In genomic region chr4:97282643-97283042, GRCm38 (mm10) we compare ENCODE assay signal across 16 mouse cellular contexts.
DNase-seq lines count a peak whose midpoint lies in the region; ATAC-seq and TF ChIP-seq lines count a peak whose summit lies in the region.
"Had no signal": no experiment of that assay in that cellular context is flagged by ENCODE, and none has a peak within 500 bp of the region (broad histone marks: within the 10 kb centered on the region; RNA-seq: fewer than 3 reads in every experiment).

No protein-coding gene starts in this region.

- H3K9me3 ChIP-seq in forebrain, embryonic 14.5 days (replicated peaks; ENCODE audit: control insufficient read depth, low read length), result no peaks in the 10 kb centered on the region
- no peaks in the 10 kb centered on the region for H3K9me3 ChIP-seq in forebrain, embryonic 11.5 days (ENCODE audit: control insufficient read depth, low read length)
- H3K9me3 ChIP-seq in stomach, embryonic 16.5 days (replicated peaks; ENCODE audit: control insufficient read depth, low read length), result no peaks in the 10 kb centered on the region
- H3K9me3 ChIP-seq in stomach, postnatal 0 days (ENCODE audit: control insufficient read depth, low read length), result no peaks in the 10 kb centered on the region
- H3K9me3 ChIP-seq: embryonic facial prominence, embryonic 12.5 days; heart, embryonic 15.5 days had no signal

- peaks cover 25% of the 10 kb centered on the region for H3K4me1 ChIP-seq in forebrain, embryonic 14.5 days (ENCODE audit: control insufficient read depth, insufficient read depth, low read length)
- peaks cover 7% of the 10 kb centered on the region; the same call in 1 of the 2 replicates for H3K4me1 ChIP-seq in forebrain, embryonic 11.5 days (replicated peaks; ENCODE audit: control insufficient read depth, insufficient read depth, low read length)
- 0 out of 2 replicates have a peak, but pooled peaks cover 3% of the 10 kb centered on the region for H3K4me1 ChIP-seq in stomach, embryonic 16.5 days (ENCODE audit: control insufficient read depth, insufficient read depth, low read length)
- H3K4me1 ChIP-seq in stomach, postnatal 0 days (replicated peaks; ENCODE audit: control insufficient read depth, insufficient read depth), result no peaks in the 10 kb centered on the region
- H3K4me1 ChIP-seq: embryonic facial prominence, embryonic 12.5 days; heart, embryonic 15.5 days had no signal

- TF ChIP-seq CTCF in stomach, postnatal 0 days (IDR thresholded peaks at IDR 0.05; ENCODE audit: low read depth), result no peak

- no peaks in the 10 kb centered on the region for H3K36me3 ChIP-seq in forebrain, embryonic 14.5 days (ENCODE audit: control insufficient read depth, insufficient read depth, low read length)
- H3K36me3 ChIP-seq in forebrain, embryonic 11.5 days (ENCODE audit: control insufficient read depth, insufficient read depth, low read length), result no peaks in the 10 kb centered on the region
- H3K36me3 ChIP-seq in stomach, embryonic 16.5 days (ENCODE audit: control insufficient read depth, insufficient read depth, low read length), result no peaks in the 10 kb centered on the region
- H3K36me3 ChIP-seq in stomach, postnatal 0 days (ENCODE audit: control insufficient read depth, insufficient read depth, low read length), result no peaks in the 10 kb centered on the region
- H3K36me3 ChIP-seq: embryonic facial prominence, embryonic 12.5 days; heart, embryonic 15.5 days had no signal

- WGBS in forebrain, embryonic 14.5 days, result 15% methylated on average over 3 of the region's 3 CpGs
- 69% methylated on average over 3 of the region's 3 CpGs for WGBS in forebrain, embryonic 11.5 days
- 45% methylated on average over 3 of the region's 3 CpGs for WGBS in stomach, embryonic 16.5 days
- WGBS in stomach, postnatal 0 days, result 36% methylated on average over 3 of the region's 3 CpGs

- ATAC-seq in forebrain, embryonic 14.5 days, result peak; percentile 51; the same call in 1 of the 2 replicates
- no peak for ATAC-seq in forebrain, embryonic 11.5 days (replicated peaks; ENCODE audit: low FRiP score)
- peak; percentile 53; the same call in 1 of the 2 replicates for ATAC-seq in stomach, embryonic 16.5 days (ENCODE audit: insufficient read depth, low FRiP score)
- ATAC-seq in stomach, postnatal 0 days (ENCODE audit: low FRiP score, low TSS enrichment), result no peak

- H3K4me2 ChIP-seq in forebrain, embryonic 14.5 days (ENCODE audit: low read length), result no peak overlapping the region
- H3K4me2 ChIP-seq in forebrain, embryonic 11.5 days (ENCODE audit: low read depth, low read length, severe bottlenecking), result no peak overlapping the region
- no peak overlapping the region for H3K4me2 ChIP-seq in stomach, embryonic 16.5 days (ENCODE audit: low read depth, low read length)
- no peak overlapping the region for H3K4me2 ChIP-seq in stomach, postnatal 0 days (replicated peaks; ENCODE audit: low read depth)
- H3K4me2 ChIP-seq: embryonic facial prominence, embryonic 12.5 days; heart, embryonic 15.5 days had no signal

- H3K27me3 ChIP-seq in forebrain, embryonic 14.5 days (replicated peaks; ENCODE audit: control insufficient read depth, insufficient read depth, low read length), result no peaks in the 10 kb centered on the region
- H3K27me3 ChIP-seq in forebrain, embryonic 11.5 days (ENCODE audit: control insufficient read depth, insufficient read depth, low read length), result no peaks in the 10 kb centered on the region
- H3K27me3 ChIP-seq in stomach, embryonic 16.5 days (ENCODE audit: control insufficient read depth, insufficient read depth, low read length), result no peaks in the 10 kb centered on the region
- H3K27me3 ChIP-seq in stomach, postnatal 0 days (ENCODE audit: control insufficient read depth, insufficient read depth, low read length), result no peaks in the 10 kb centered on the region
- H3K27me3 ChIP-seq: embryonic facial prominence, embryonic 12.5 days; heart, embryonic 15.5 days had no signal

- no peak overlapping the region for H3K9ac ChIP-seq in forebrain, embryonic 14.5 days (ENCODE audit: low read length)
- H3K9ac ChIP-seq in forebrain, embryonic 11.5 days (ENCODE audit: low read length), result no peak overlapping the region
- no peak overlapping the region for H3K9ac ChIP-seq in stomach, embryonic 16.5 days (ENCODE audit: low read length)
- H3K9ac ChIP-seq in stomach, postnatal 0 days (ENCODE audit: low read length), result no peak overlapping the region
- H3K9ac ChIP-seq: embryonic facial prominence, embryonic 12.5 days; heart, embryonic 15.5 days; liver, embryonic 14.5 days had no signal

- DNase-seq in forebrain, embryonic 14.5 days (ENCODE audit: low spot score), result peak; percentile 84
- DNase-seq in forebrain, embryonic 11.5 days (ENCODE audit: low spot score), result no peak
- DNase-seq in layer of hippocampus, postnatal 10 days (ENCODE audit: low spot score in 2 of 2), result peak; percentile 5 to 19
- DNase-seq in layer of hippocampus, adult 9-11 months, result no peak
- DNase-seq in stomach, postnatal 0 days (ENCODE audit: low spot score), result no peak
- DNase-seq in kidney, adult 18-20 months, result no peak
- DNase-seq in spleen, adult 12 weeks (ENCODE audit: low spot score), result no peak
- DNase-seq: adrenal gland, adult 2 months; cerebellum, postnatal 25 days; kidney, adult 9 months; right cerebral cortex, adult 18-20 months; thymus, adult 18-20 months had no signal

- no peak overlapping the region for H3K4me3 ChIP-seq in forebrain, embryonic 14.5 days (ENCODE audit: low read depth, low read length)
- no peak overlapping the region for H3K4me3 ChIP-seq in forebrain, embryonic 11.5 days (ENCODE audit: low read depth, low read length)
- no peak overlapping the region for H3K4me3 ChIP-seq in stomach, embryonic 16.5 days (replicated peaks; ENCODE audit: low read length)
- H3K4me3 ChIP-seq in stomach, postnatal 0 days (ENCODE audit: low read depth, low read length), result no peak overlapping the region
- H3K4me3 ChIP-seq: embryonic facial prominence, embryonic 12.5 days; heart, embryonic 15.5 days had no signal

- TF ChIP-seq EP300 in stomach, postnatal 0 days (optimal IDR thresholded peaks at IDR 0.05), result no peak

- no peak overlapping the region for H3K27ac ChIP-seq in forebrain, embryonic 14.5 days (ENCODE audit: low read depth, low read length)
- H3K27ac ChIP-seq in forebrain, embryonic 11.5 days (ENCODE audit: low read depth, low read length), result no peak overlapping the region
- H3K27ac ChIP-seq in stomach, embryonic 16.5 days (ENCODE audit: low read length), result no peak overlapping the region
- H3K27ac ChIP-seq in stomach, postnatal 0 days (replicated peaks), result no peak overlapping the region
- H3K27ac ChIP-seq: embryonic facial prominence, embryonic 12.5 days; heart, embryonic 15.5 days; liver, embryonic 14.5 days had no signal

Comparison
In these comparisons a context has a peak if more than half of its experiments do, and no peak if none do; other contexts are left out.
1. ATAC-seq: peak in forebrain, embryonic 14.5 days (single experiment) and stomach, embryonic 16.5 days (single experiment); none in forebrain, embryonic 11.5 days (single experiment) and stomach, postnatal 0 days (single experiment).
2. DNase-seq: peak in forebrain, embryonic 14.5 days (single experiment) and layer of hippocampus, postnatal 10 days (2 of 2); none in forebrain, embryonic 11.5 days (single experiment), layer of hippocampus, adult 9-11 months (single experiment), stomach, postnatal 0 days (single experiment), kidney, adult 18-20 months (single experiment) and spleen, adult 12 weeks (single experiment).